Mouse (Mus musculus): ENCODE data around the gene Atp5d. TPM values are rescaled to one million over a fixed set of nuclear protein-coding genes. Genes with fewer than 3 reads are reported as not detected.

The Atp5d gene
- polyA plus RNA-seq, 1 experiment from 2014 or later, result 1,132 TPM

- Histone ChIP-seq H3K4me2 (ENCODE audit: low read depth, low read length) (peak overlapping the region; percentile 91), H3K4me1 (ENCODE audit: control insufficient read depth, insufficient read depth, low read length) (peaks cover 58% of the 10 kb centered on the region), H3K27me3 (ENCODE audit: control insufficient read depth, insufficient read depth, low read length) (no peaks in the 10 kb centered on the region), H3K36me3 (ENCODE audit: control insufficient read depth, insufficient read depth) (peaks cover 51% of the 10 kb centered on the region), H3K4me3 (ENCODE audit: low read length) (peak overlapping the region; percentile 92), H3K27ac (ENCODE audit: low read length) (peak overlapping the region; percentile 98), H3K9ac (ENCODE audit: low read length) (peak overlapping the region; percentile 99), H3K9me3 (replicated peaks; ENCODE audit: control insufficient read depth, low read length) (no peaks in the 10 kb centered on the region)
- ATAC-seq (replicated peaks; ENCODE audit: extremely low read depth, insufficient read depth, low FRiP score), result no peak
- 6% methylated on average over 15 of the region's 15 CpGs for WGBS
Observed at GRCm38 (mm10) chr10:80152071-80152872, 13.8 kb downstream of the Atp5d start.

DNA sequence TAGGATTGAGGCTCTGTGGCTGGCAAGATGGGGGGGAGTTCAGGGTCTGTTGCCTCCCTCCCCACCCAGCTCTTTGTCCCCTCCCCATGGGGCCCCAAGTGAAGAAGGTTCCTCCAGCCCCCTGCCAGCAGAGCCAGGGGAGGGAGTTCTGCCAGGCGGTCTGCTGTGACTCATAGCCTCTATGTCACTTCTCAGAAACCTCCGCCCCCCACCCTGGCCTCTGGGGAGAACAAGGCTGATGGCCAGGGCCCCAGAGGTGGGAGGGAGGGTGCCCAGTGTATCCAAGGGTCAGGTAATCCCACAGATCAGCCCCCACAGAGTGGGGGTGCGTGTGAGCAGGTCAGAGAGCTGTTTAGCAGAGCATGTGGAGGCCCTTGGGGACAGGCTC is 14.4 kb downstream of the Atp5d start:
- H3K4me1 ChIP-seq (ENCODE audit: control insufficient read depth, insufficient read depth, low read length), result peaks cover 57% of the 10 kb centered on the region
- no peaks in the 10 kb centered on the region for H3K9me3 ChIP-seq (replicated peaks; ENCODE audit: control insufficient read depth, low read length)
- H3K36me3 ChIP-seq (ENCODE audit: control insufficient read depth, insufficient read depth), result peaks cover 54% of the 10 kb centered on the region
- no peaks in the 10 kb centered on the region for H3K27me3 ChIP-seq (ENCODE audit: control insufficient read depth, insufficient read depth, low read length)
- H3K4me2 ChIP-seq (ENCODE audit: low read depth, low read length), result peak overlapping the region; percentile 91
- WGBS, result 17% methylated on average over 3 of the region's 3 CpGs
- H3K4me3 ChIP-seq (ENCODE audit: low read length), result peak overlapping the region; percentile 92
- peak overlapping the region; percentile 98 for H3K27ac ChIP-seq (ENCODE audit: low read length)
- H3K9ac ChIP-seq (ENCODE audit: low read length), result peak overlapping the region; percentile 99
- ATAC-seq (replicated peaks; ENCODE audit: extremely low read depth, insufficient read depth, low FRiP score), result no peak

GRCm38 (mm10) chr10:80153713-80154112 is 15.3 kb downstream of the Atp5d start:
- Histone ChIP-seq H3K36me3 (ENCODE audit: control insufficient read depth, insufficient read depth) (peaks cover 54% of the 10 kb centered on the region), H3K4me1 (ENCODE audit: control insufficient read depth, insufficient read depth, low read length) (peaks cover 64% of the 10 kb centered on the region), H3K9ac (ENCODE audit: low read length) (no peak overlapping the region), H3K27me3 (ENCODE audit: control insufficient read depth, insufficient read depth, low read length) (no peaks in the 10 kb centered on the region), H3K9me3 (replicated peaks; ENCODE audit: control insufficient read depth, low read length) (no peaks in the 10 kb centered on the region), H3K4me2 (ENCODE audit: low read depth, low read length) (no peak overlapping the region), H3K4me3 (ENCODE audit: low read length) (no peak overlapping the region), H3K27ac (ENCODE audit: low read length) (0 out of 2 replicates have a peak overlapping the region, but pooled peaks have one; percentile 23)
- 88% methylated on average over 19 of the region's 19 CpGs for WGBS
- ATAC-seq (replicated peaks; ENCODE audit: extremely low read depth, insufficient read depth, low FRiP score), result no peak

- ATAC-seq (replicated peaks; ENCODE audit: extremely low read depth, insufficient read depth, low FRiP score), result no peak
- Histone ChIP-seq H3K9me3 (replicated peaks; ENCODE audit: control insufficient read depth, low read length) (no peaks in the 10 kb centered on the region), H3K4me3 (ENCODE audit: low read length) (no peak overlapping the region), H3K4me2 (ENCODE audit: low read depth, low read length) (no peak overlapping the region), H3K36me3 (ENCODE audit: control insufficient read depth, insufficient read depth) (peaks cover 54% of the 10 kb centered on the region), H3K4me1 (ENCODE audit: control insufficient read depth, insufficient read depth, low read length) (peaks cover 71% of the 10 kb centered on the region), H3K9ac (ENCODE audit: low read length) (no peak overlapping the region), H3K27ac (ENCODE audit: low read length) (no peak overlapping the region), H3K27me3 (ENCODE audit: control insufficient read depth, insufficient read depth, low read length) (no peaks in the 10 kb centered on the region)
- WGBS, result 80% methylated on average over 7 of the region's 7 CpGs
Observed at GRCm38 (mm10) chr10:80154384-80154783, 16.0 kb downstream of the Atp5d start.

- H3K9ac ChIP-seq (ENCODE audit: low read length), result peak overlapping the region; percentile 4; the same call in 1 of the 2 replicates
- no peak for ATAC-seq (replicated peaks; ENCODE audit: extremely low read depth, insufficient read depth, low FRiP score)
- H3K4me2 ChIP-seq (ENCODE audit: low read depth, low read length), result no peak overlapping the region
- no peaks in the 10 kb centered on the region for H3K9me3 ChIP-seq (replicated peaks; ENCODE audit: control insufficient read depth, low read length)
- no peak overlapping the region for H3K27ac ChIP-seq (ENCODE audit: low read length)
- peaks cover 54% of the 10 kb centered on the region for H3K36me3 ChIP-seq (ENCODE audit: control insufficient read depth, insufficient read depth)
- H3K4me1 ChIP-seq (ENCODE audit: control insufficient read depth, insufficient read depth, low read length), result peaks cover 75% of the 10 kb centered on the region
- H3K27me3 ChIP-seq (ENCODE audit: control insufficient read depth, insufficient read depth, low read length), result no peaks in the 10 kb centered on the region
- 50% methylated on average over 1 of the region's 1 CpGs for WGBS
- no peak overlapping the region for H3K4me3 ChIP-seq (ENCODE audit: low read length)
Observed at GRCm38 (mm10) chr10:80155277-80155676, 16.8 kb downstream of the Atp5d start.

DNA sequence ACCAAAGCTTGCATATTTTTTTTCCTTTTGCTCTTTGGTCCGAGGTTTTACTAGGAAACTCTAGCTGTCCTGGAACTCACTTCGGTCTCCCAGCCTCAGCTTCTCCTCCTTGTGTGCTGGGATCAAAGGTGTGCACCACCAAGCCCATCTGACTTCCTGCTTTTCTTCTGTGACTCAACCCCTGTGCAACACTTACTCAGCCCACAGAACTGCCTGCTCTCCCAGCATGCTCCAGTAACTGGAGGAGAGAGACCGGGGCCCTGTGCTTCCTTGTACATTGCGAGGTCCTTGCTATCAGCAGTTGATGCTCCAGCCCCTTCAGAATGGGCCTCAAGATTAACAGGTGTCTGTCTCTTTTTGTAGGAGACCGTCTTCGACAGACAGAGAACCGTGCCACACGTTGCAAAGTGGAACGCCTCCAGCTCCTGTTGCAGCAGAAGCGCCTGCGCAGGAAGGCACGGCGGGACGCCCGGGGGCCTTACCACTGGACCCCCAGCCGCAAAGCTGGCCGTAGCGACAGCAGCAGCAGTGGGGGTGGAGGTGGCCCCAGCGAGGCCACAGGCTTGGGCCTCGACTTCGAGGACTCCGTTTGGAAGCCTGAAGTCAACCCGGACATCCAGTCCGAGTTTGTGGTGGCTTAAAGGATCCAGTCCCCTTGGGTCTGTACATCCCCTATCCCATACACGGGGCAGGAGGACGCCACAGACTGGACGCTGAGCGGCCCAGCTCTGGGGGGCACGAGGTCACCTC is 17.7 kb downstream of the Atp5d start:
- Histone ChIP-seq H3K36me3 (ENCODE audit: control insufficient read depth, insufficient read depth) (peaks cover 54% of the 10 kb centered on the region), H3K9ac (ENCODE audit: low read length) (no peak overlapping the region; the same call in 1 of the 2 replicates), H3K4me2 (ENCODE audit: low read depth, low read length) (no peak overlapping the region)

GRCm38 (mm10) chr10:80156752-80157053 is 18.3 kb downstream of the Atp5d start:
- Histone ChIP-seq H3K4me3 (ENCODE audit: low read length) (no peak overlapping the region), H3K27me3 (ENCODE audit: control insufficient read depth, insufficient read depth, low read length) (no peaks in the 10 kb centered on the region), H3K4me2 (ENCODE audit: low read depth, low read length) (no peak overlapping the region), H3K27ac (ENCODE audit: low read length) (peak overlapping the region; percentile 74), H3K4me1 (ENCODE audit: control insufficient read depth, insufficient read depth, low read length) (peaks cover 86% of the 10 kb centered on the region), H3K36me3 (ENCODE audit: control insufficient read depth, insufficient read depth) (peaks cover 51% of the 10 kb centered on the region), H3K9ac (ENCODE audit: low read length) (peak overlapping the region; percentile 14; the same call in 1 of the 2 replicates), H3K9me3 (replicated peaks; ENCODE audit: control insufficient read depth, low read length) (no peaks in the 10 kb centered on the region)
- ATAC-seq (replicated peaks; ENCODE audit: extremely low read depth, insufficient read depth, low FRiP score), result no peak
- WGBS, result 40% methylated on average over 7 of the region's 7 CpGs

More for the DNA sequence above, 17.7 kb downstream of the Atp5d start:
- H3K4me1 ChIP-seq (ENCODE audit: control insufficient read depth, insufficient read depth, low read length), result peaks cover 84% of the 10 kb centered on the region
- H3K9me3 ChIP-seq (replicated peaks; ENCODE audit: control insufficient read depth, low read length), result no peaks in the 10 kb centered on the region
- 75% methylated on average over 29 of the region's 29 CpGs for WGBS
- no peak for ATAC-seq (replicated peaks; ENCODE audit: extremely low read depth, insufficient read depth, low FRiP score)
- H3K27ac ChIP-seq (ENCODE audit: low read length), result peak overlapping the region; percentile 74
- no peaks in the 10 kb centered on the region for H3K27me3 ChIP-seq (ENCODE audit: control insufficient read depth, insufficient read depth, low read length)
- H3K4me3 ChIP-seq (ENCODE audit: low read length), result no peak overlapping the region

DNA sequence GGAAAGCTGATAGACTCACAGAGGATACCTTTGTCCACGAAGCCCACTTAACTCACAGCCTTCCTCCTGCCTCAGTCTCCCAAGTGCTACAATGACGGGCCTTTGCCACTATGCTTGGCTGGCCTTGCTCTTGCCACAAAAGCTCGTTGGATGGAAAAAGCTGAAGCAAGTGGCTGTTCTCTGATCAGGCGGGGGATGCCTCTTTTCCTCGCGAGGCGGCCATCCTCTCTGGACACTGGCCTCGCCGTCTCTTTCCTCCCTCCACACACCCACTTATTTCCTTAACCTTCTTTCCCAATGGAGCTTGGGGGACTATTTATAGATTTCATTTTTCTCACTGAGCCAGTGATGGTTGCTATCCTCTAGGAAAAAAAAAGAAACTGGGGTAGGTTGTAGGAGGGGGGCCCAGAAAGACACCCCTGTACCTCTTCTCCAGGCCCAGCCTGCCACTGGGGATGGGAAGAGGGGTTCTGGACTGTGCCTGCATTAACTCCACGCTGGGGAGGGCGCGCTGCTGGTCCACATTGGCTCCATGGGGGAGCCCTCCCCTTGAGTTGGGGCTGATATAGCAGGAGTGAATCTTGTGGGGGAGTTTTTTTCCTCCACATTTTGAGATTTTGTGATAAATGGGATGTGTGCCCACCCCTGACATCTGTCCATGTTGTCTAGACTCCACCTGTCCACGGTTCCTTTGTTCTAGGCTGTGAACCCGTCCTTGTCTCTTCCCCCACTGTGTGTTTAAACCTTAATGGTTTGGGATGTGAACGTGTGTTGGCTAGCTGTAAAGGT is 18.9 kb downstream of the Atp5d start:
- Histone ChIP-seq H3K27me3 (ENCODE audit: control insufficient read depth, insufficient read depth, low read length) (no peaks in the 10 kb centered on the region), H3K9me3 (replicated peaks; ENCODE audit: control insufficient read depth, low read length) (no peaks in the 10 kb centered on the region), H3K27ac (ENCODE audit: low read length) (peak overlapping the region; percentile 74), H3K4me1 (ENCODE audit: control insufficient read depth, insufficient read depth, low read length) (peaks cover 86% of the 10 kb centered on the region), H3K36me3 (ENCODE audit: control insufficient read depth, insufficient read depth) (peaks cover 50% of the 10 kb centered on the region), H3K9ac (ENCODE audit: low read length) (peak overlapping the region; percentile 52; the same call in 1 of the 2 replicates), H3K4me3 (ENCODE audit: low read length) (no peak overlapping the region), H3K4me2 (ENCODE audit: low read depth, low read length) (no peak overlapping the region)
- no peak for ATAC-seq (replicated peaks; ENCODE audit: extremely low read depth, insufficient read depth, low FRiP score)
- 53% methylated on average over 15 of the region's 15 CpGs for WGBS

Data from heart, embryonic 16.5 days (tissue).